Mouse (Mus musculus) cortical plate, adult 2 months (tissue): Measurements from ENCODE around the gene Mcm10.

Experiments used
- CTCF ChIP-seq: fragments of 200-500 bp; IDR thresholded peaks from 2 replicates; pipeline ENCODE4 v1.5.1; 2011; ENCODE audit warnings: mild to moderate bottlenecking, control low read depth, low read length; ENCODE audit not compliant: insufficient read depth; ENCODE audit errors: extremely low read depth
- POLR2A ChIP-seq: fragments of 200-500 bp; IDR thresholded peaks from 2 replicates; pipeline ENCODE4 v1.6.1; 2011; ENCODE audit warnings: mild to moderate bottlenecking, low read length, control low read depth; ENCODE audit not compliant: insufficient read depth; ENCODE audit errors: extremely low read depth

DNA sequence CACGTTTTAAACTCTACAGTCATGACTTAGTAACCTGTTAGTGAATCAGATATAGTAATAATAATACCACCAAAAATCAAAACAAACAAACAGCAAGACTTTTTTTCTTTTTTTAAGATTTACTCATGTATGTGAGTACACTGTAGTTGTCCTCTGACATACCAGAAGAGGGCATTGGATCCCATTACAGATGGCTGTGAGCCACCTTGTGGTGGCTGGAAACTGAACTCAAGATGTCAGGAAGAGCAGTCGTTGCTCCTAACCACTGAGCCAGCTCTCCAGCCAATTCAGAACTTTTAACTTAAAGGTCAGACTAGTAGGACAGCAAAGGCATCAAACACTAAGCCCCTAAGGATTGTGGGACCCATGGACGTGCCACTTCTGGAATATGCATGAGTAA, 13.7 kb downstream of the Mcm10 start:
- TF ChIP-seq POLR2A: no peak
- no peak for TF ChIP-seq CTCF
